Mouse (Mus musculus) MEL (cell line): ENCODE measurements around the gene Lcmt1.

Experiments used
- CHD1 ChIP-seq: IDR thresholded peaks from 2 replicates; pipeline ENCODE4 v1.6.1; 2012; ENCODE audit warnings: low read depth, mild to moderate bottlenecking, inconsistent platforms, low read length, improper control_type of control experiment
- CTCF ChIP-seq, 3 experiments: IDR thresholded peaks in 2 of 3; conservative IDR thresholded peaks in 1 of 3; 2 replicates each; pipeline ENCODE4 v1.5.1; 2011 to 2012; ENCODE audit warnings: low read length in 3 of 3, low read depth in 2 of 3, mild to moderate bottlenecking in 2 of 3, improper control_type of control experiment in 1 of 3, inconsistent platforms in 1 of 3, mixed read lengths in 1 of 3, moderate library complexity in 1 of 3; ENCODE audit not compliant: control insufficient read depth in 1 of 3, insufficient read depth in 1 of 3, poor library complexity in 1 of 3, severe bottlenecking in 1 of 3
- E2F4 ChIP-seq: IDR thresholded peaks from 2 replicates; pipeline ENCODE4 v1.6.1; 2011; ENCODE audit warnings: low read depth, low read length, improper control_type of control experiment, borderline replicate concordance
- EP300 ChIP-seq, 2 experiments: IDR thresholded peaks; 2 replicates each; pipeline ENCODE4 v1.6.1; 2011; ENCODE audit warnings: improper control_type of control experiment in 2 of 2, low read length in 2 of 2, low read depth in 1 of 2, mild to moderate bottlenecking in 1 of 2
- GABPA ChIP-seq: IDR thresholded peaks from 2 replicates; pipeline ENCODE4 v1.6.1; 2012; ENCODE audit warnings: low read depth, mild to moderate bottlenecking, inconsistent platforms, low read length, improper control_type of control experiment, moderate library complexity
- HCFC1 ChIP-seq: IDR thresholded peaks from 2 replicates; pipeline ENCODE4 v1.6.1; 2012; ENCODE audit warnings: low read depth, mild to moderate bottlenecking, inconsistent platforms, low read length, improper control_type of control experiment, moderate library complexity
- JUND ChIP-seq: IDR thresholded peaks from 2 replicates; pipeline ENCODE4 v1.6.1; 2011; ENCODE audit warnings: low read depth, mild to moderate bottlenecking, improper control_type of control experiment, low read length
- MXI1 ChIP-seq: IDR thresholded peaks from 2 replicates; pipeline ENCODE4 v1.6.1; 2011; ENCODE audit warnings: mild to moderate bottlenecking, low read depth, low read length, improper control_type of control experiment
- POLR2A ChIP-seq, 2 experiments: IDR thresholded peaks; 2 replicates each; pipeline ENCODE4 v1.6.1; 2011 to 2012; ENCODE audit warnings: low read length in 2 of 2, mild to moderate bottlenecking in 2 of 2, control low read depth in 1 of 2, improper control_type of control experiment in 1 of 2, low read depth in 1 of 2, moderate library complexity in 1 of 2; ENCODE audit not compliant: control insufficient read depth in 1 of 2, insufficient read depth in 1 of 2, poor library complexity in 1 of 2
- POLR2AphosphoS2 ChIP-seq: IDR thresholded peaks from 2 replicates; pipeline ENCODE4 v1.6.1; 2011; ENCODE audit warnings: low read length, improper control_type of control experiment
- RAD21 ChIP-seq: IDR thresholded peaks from 2 replicates; pipeline ENCODE4 v1.6.1; 2011; ENCODE audit warnings: mild to moderate bottlenecking, low read depth, low read length, improper control_type of control experiment
- RCOR1 ChIP-seq: IDR thresholded peaks from 2 replicates; pipeline ENCODE4 v1.6.1; 2012; ENCODE audit warnings: low read depth, mild to moderate bottlenecking, inconsistent platforms, low read length, improper control_type of control experiment
- ZNF384 ChIP-seq: IDR thresholded peaks from 2 replicates; pipeline ENCODE4 v1.6.1; 2012; ENCODE audit warnings: low read depth, mild to moderate bottlenecking, inconsistent platforms, low read length, improper control_type of control experiment

- no peak for TF ChIP-seq CTCF (IDR thresholded peaks at IDR 0.05 in 2 of 3, conservative IDR thresholded peaks at IDR 0.05 in 1 of 3; ENCODE audit: control insufficient read depth in 1 of 3, insufficient read depth in 1 of 3, low read depth in 2 of 3, low read length in 3 of 3, poor library complexity in 1 of 3, severe bottlenecking in 1 of 3)
- no peak for TF ChIP-seq HCFC1
- no peak for TF ChIP-seq JUND
- no peak for TF ChIP-seq EP300 (IDR thresholded peaks at IDR 0.05; ENCODE audit: low read depth in 1 of 2, low read length in 2 of 2)
- TF ChIP-seq POLR2A (IDR thresholded peaks at IDR 0.05; ENCODE audit: control insufficient read depth in 1 of 2, insufficient read depth in 1 of 2, low read depth in 1 of 2, low read length in 2 of 2, poor library complexity in 1 of 2): no peak
- TF ChIP-seq MXI1: no peak
- no peak for TF ChIP-seq RCOR1
- no peak for TF ChIP-seq CHD1
- TF ChIP-seq E2F4: no peak
- TF ChIP-seq GABPA: no peak
- TF ChIP-seq RAD21: no peak
- no peak for TF ChIP-seq POLR2AphosphoS2
- TF ChIP-seq ZNF384: no peak
Observed at GRCm38 (mm10) chr7:123412143-123412542, 42.6 kb downstream of the Lcmt1 start.
